Mouse (Mus musculus) erythroblast, adult 5-6 weeks (primary cell): Measurements from ENCODE around the gene Oas1f. TPM values are rescaled to one million over a fixed set of nuclear protein-coding genes. Genes with fewer than 3 reads are reported as not detected.

Source experiments
- ATAC-seq: replicated peaks from 2 replicates; pipeline ENCODE4 v1.8.0; 2016; ENCODE audit warnings: moderate number of reproducible peaks, mild to moderate bottlenecking, moderate TSS enrichment, inconsistent platforms; ENCODE audit not compliant: poor library complexity, low FRiP score, severe bottlenecking
- total RNA-seq, 2 experiments: library from RNA; stranded (forward) in 1 of 2; stranded (reverse) in 1 of 2; fragments of 150-400 nt in 1 of 2; fragments of 200-764, 138-1000 nt in 1 of 2; gene quantifications; 2 replicates each; pipeline versions ENCODE4 v1.2.3 to v1.2.4; 2015 to 2017; ENCODE audit warnings: low replicate concordance in 2 of 2

Oas1f gene
- total RNA-seq (2015; ENCODE audit: low replicate concordance): not detected in 2 replicates
- not detected in 2 replicates for total RNA-seq (2017; ENCODE audit: low replicate concordance)

GRCm38 (mm10) chr5:120847067-120847466 lies at the start of gene Oas1f:
Gene Oas1f (plus strand): TSS chr5:120847367.
- ATAC-seq: no peak

DNA sequence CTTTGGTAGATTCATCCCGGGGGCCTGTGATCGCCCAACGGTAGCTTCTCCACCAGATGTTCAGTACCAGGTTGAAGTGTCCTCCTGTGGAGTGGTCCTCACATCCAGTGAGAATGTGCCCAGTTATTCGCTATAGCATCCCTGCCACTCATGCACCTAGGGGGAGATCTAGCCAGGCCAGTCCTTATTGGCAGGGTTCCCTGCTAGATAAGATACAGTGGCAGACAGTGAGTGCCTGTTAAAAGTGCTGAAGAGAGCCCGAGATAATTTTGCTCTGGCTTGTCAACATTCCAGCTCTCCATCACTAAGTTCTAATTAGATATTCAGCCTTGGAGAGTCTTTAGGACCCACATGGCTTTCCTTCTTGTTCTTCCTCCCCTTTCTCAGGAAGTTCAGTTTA lies 49.0 kb upstream of the Oas1f start:
- peak; percentile 60 for ATAC-seq

DNA sequence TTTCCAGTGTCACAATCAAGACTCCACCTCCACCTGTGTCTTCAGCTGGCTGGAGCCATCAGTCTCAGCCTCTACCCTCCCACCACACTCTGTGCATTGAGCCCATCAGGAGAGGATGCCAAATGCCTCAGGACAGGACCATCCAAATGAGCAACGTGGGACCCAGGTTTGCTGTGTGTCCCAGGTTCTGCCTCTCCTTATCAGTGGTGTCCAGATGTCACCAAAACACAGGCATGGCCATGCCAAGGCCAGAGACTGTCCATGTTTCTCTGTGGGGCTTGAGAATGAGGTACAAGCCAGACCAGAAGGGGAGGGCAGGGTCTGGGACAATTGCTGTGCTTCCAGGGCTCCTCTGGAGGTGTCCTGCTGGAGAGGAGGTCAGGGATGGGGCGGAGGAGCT lies 48.2 kb upstream of the Oas1f start:
- peak; percentile 85 for ATAC-seq

DNA sequence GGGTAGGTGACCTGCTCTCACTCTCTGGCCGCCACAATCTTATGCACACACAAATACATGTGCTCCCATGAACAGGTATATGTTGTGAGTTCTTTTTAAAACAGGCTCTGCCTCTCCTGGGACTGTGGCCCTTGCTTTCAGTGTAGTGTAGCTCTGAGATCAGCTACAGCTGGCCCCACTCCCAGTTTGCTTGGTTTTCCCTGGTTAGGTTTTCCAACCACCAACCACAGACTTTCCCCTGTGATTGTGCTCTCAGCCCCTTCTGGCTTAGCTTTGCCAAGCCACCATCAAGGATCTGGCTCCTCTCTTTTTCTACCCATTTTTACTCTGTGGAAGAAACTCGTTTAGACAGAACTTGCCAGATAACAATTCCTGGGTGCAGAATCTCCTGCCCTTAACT lies 43.6 kb upstream of the Oas1f start:
- no peak for ATAC-seq

DNA sequence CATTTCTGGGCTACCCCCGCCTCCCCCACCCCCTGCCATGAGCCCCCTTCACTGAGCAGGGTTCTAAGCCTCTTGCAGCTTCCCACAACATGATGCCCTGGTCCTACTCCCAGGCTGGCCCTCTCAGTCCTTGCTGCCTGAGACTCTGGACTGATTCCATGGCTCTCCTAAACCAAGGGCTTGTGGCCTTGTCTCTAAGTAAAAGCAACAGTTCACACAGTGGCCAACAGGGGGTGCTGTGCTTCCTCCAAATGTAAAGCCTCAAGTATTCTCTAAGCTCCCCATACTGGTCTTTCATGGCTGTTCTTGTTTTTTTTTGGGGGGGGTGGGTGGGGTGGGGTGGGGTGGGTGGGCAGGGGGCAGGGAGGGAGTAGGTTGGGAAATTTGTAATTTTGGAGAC lies 40.7 kb upstream of the Oas1f start:
- ATAC-seq: peak; percentile 67

DNA sequence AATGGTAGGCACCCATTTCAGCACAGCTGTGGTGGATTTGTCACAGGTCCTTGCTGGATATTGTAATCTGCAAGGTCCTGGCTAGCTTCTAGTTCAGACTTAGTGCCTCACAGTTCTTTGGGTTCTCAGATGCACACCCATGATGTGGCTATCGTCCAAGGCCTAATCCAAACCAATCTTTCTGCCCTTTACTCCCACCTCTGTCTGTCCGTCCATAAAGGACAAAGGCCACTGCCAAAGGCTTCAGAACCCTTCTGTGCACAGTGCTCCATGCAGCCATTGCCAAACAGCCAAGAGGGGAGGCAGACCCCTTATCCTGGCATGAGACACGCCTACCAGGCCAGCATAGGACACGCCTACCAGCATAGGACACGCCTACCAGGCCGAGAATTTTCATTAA lies 38.0 kb upstream of the Oas1f start:
- no peak for ATAC-seq

DNA sequence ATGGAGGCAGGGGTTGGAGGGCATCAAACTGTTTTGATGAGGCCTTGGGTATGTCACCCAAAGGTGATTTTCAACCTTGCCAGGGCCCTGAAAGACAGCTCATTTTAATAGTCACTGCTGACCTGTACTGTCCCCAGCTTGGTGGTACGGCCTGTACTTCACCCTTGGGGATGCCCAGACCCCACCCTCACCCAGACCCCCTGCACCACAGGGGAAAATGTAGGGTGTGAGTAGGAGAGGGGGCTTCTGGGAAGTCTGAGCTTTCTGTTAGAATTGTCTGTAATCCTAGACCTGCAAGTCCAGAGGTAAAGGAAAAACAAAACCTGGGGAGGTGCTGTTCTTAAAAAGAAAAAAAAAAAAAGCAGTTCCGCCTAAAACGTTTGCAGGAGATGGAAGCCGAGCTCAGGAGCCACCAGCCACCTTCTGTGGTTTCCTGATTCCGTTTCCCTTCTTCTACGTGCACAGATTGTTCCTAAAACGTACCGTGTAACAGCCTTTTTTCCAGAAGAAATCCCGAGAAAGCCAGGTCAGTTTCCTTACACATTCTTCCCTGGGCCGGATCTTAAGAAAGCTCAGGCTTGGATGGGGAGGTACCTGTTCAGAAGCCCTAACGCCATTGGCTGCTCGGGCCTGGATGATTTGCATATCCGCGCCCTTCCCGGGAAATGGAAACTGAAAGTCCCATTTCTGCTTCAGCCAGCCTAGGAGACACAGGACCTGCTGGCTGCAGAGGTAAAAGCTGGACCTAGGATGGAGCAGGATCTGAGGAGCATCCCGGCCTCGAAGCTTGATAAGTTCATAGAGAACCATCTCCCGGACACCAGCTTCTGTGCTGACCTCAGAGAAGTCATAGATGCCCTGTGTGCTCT lies 35.0 kb upstream of the Oas1f start, which contains the start of gene Oas1c:
TSS of gene Oas1c (minus strand) at position 564 of the 869 bp plus-strand sequence.
- peak; percentile 90 for ATAC-seq

- peak; percentile 60 for ATAC-seq
Measured at GRCm38 (mm10) chr5:120813023-120813422, 34.1 kb upstream of the Oas1f start.

GRCm38 (mm10) chr5:120815949-120816348 lies 31.2 kb upstream of the Oas1f start:
- peak; percentile 58 for ATAC-seq

DNA sequence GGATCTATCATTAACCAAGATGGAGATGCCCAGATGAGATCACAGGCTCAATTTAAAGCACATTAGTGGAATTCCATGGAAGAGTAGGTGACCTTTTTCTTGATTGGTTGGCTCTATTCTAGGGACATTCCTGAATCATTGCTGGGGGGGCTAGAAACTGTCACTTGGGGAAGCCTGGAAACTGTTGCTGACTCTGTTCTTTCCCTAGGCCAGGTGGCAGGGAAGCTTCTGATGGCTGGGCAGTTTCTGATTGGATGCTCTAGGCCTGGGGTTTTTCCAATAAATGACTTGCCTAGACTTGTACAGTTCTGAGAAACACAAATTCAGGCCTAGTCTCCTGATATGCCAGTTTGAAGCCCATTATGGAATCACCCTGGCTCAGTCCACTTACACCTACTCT lies 28.2 kb upstream of the Oas1f start:
- no peak for ATAC-seq

DNA sequence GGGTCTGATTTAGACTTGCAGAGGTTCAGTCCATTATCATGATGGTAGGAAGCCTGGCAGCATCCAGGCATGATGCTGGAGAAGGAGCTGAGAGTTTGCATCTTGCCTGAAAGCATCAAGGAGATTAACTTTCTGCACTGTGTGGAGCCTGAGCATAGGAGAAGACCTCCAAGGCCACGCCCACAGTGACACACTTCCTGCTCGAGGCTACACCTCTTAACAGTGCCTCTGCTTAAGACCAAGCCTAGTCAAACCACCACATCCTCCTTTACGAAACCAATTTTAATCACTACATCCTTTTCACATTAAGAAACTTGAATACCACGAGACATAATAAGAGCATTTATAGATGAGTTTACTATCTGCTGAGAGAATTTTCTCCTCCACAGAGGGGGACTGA lies 16.1 kb upstream of the Oas1f start:
- ATAC-seq: no peak

GRCm38 (mm10) chr5:120833335-120834280 lies 13.6 kb upstream of the Oas1f start:
- ATAC-seq: no peak

DNA sequence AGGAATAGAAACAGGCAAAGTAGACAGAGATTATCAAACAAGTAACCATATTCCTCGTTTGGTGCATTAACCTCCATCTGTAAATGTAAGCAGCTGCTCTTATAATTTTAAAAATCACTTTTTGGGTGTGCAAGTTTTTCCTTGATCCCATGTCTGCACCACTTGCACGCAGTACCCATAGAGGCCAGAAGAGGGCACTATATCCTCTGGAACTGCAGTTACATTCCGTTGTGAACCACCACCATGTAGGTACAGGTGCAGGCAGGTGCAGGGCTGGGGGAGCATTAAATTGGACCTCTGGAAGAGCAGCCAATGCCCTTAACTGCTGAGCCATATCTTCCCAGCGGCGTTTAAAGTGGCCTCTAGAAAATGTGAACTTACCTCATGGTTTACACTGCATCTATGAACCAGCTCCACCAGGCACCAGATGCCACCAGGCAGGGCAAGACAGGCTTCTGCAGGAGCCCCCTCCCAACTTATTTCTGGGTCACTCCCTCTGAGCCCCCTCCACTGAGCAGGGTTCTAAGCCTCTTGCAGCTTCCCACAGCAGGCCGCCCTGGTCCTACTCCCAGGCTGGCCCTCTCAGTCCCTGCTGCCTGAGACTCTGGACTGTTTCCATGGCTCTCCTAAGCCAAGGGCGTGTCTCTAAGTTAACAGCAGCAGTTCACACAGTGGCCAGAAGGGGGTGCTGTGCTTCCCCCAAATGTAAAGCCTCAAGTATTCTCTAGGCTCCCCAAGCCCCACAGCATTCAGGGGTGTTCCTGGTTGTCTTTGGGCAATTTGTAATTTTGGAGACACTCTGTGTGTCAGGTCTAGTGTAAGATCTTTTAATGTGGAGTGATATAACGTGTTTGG lies 10.2 kb upstream of the Oas1f start:
- peak; percentile 78 for ATAC-seq

DNA sequence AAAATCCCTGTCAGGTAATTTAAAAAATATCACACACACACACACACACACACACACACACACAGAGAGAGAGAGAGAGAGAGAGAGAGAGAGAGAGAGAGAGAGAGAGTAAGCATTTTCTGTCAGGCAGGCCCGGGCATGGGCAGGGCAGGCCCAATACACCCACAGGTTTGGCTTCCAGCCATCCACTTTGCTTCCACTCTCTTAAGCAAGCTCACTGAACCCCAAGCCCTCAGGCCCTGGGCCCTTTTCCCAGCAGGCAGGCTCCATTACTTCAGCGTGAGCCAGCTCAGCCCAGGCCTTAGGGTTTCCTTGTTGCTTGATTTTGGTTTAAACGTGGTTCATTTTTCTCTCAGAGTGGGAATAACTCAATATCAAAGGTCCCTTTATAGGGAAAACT lies 2.5 kb upstream of the Oas1f start:
- no peak for ATAC-seq

DNA sequence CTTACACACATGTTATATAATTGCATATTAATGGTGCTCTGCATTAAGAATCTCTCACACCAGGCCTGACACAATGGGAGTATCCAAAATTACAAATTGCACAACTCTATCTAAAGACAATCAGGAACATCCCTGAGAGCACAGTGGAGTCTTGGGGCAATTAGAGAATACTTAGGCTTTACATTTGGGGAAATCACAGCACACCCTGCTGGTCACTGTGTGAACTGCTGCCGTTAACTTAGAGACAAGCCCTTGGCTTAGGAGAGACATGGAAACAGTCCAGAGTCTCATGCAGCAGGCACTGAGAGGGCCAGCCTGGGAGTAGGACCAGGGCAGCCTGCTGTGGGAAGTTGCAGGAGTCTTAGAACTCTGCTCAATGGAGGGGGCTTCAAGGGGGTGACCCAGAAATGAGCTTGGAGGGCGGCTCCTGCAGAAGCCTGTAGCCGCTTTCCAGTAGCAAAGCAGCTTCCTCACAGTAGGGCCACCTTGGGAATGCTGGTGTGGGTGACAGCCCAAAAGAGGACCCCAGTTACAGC lies 2.5 kb downstream of the Oas1f start:
- ATAC-seq: peak; percentile 78

DNA sequence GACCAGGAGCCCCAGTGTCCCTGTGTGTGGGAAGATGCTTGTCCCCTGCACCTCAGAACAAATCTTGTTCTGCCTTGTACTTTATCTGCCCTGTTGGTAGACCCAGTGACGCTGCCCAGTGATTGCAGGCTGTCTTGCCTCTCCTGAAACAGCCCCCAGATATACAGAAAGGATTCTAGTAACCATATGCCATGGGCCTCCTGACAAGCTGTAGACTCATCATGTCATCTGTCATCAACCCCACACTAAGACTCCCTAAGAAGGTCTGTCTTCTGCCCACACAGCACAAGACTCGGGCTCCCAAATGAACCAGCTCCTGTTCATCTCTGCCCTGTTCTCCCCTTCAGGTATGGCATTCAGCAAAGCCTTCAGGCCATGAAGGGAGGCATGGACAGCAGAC lies 12.1 kb downstream of the Oas1f start:
- ATAC-seq: no peak

- ATAC-seq: no peak
Measured at GRCm38 (mm10) chr5:120861121-120861520, 14.0 kb downstream of the Oas1f start, which contains the start of gene Oas1h. Gene Oas1h (plus strand): TSS chr5:120861421.

GRCm38 (mm10) chr5:120865336-120865860 lies 18.2 kb downstream of the Oas1f start:
- ATAC-seq: peak; percentile 61

- ATAC-seq: no peak
Measured at GRCm38 (mm10) chr5:120869436-120870015, 22.4 kb downstream of the Oas1f start.
